Mouse (Mus musculus): ENCODE measurements around the gene Sdf2l1.

DNA sequence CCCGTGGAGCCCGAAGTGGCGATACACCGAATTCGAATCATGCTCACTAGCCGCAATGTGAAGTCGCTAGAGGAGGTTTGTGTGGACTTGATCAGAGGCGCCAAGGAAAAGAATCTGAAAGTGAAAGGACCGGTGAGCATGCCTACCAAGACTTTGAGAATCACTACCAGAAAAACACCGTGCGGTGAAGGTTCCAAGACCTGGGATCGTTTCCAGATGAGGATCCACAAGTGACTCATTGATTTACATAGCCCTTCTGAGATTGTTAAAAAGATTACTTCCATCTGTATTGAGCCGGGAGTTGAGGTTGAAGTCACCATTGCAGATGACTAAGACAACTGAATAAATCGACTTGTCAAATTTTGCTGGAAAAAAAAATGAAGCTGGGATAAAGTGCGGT, 5.2 kb upstream of the Sdf2l1 start:
- TF ChIP-seq POLR2A (IDR thresholded peaks at IDR 0.05; ENCODE audit: borderline replicate concordance, control insufficient read depth, low read depth, low read length), result no peak
- no peak for TF ChIP-seq CTCF (IDR thresholded peaks at IDR 0.05; ENCODE audit: control insufficient read depth, insufficient read depth, low read length)

All from bone marrow, adult 2 months (tissue).